Mouse (Mus musculus): ENCODE measurements around the gene Gm21964. TPM values are rescaled to one million over a fixed set of nuclear protein-coding genes. Genes with fewer than 3 reads are reported as not detected.

Gm21964 gene
- polyA plus RNA-seq (2015; fragmentation: Nextera tagmentation; extraction: Ambion mirVana) = not detected in 2 replicates

GRCm38 (mm10) chr8:110100907-110101306, at the start of gene Gm21964:
Gm21964 (plus strand) TSS chr8:110101207.
- no peak within 1 kb of the TSS for H3K27ac ChIP-seq (replicated peaks)
- no peaks in the 10 kb centered on the region for H3K4me1 ChIP-seq (replicated peaks)
- no peak within 1 kb of the TSS for H3K9ac ChIP-seq
- H3K36me3 ChIP-seq = no peaks in the 10 kb centered on the region
- H3K27me3 ChIP-seq = no peaks in the 10 kb centered on the region
- H3K4me2 ChIP-seq = no peak within 1 kb of the TSS
- no peak within 1 kb of the TSS for H3K4me3 ChIP-seq
- ATAC-seq (ENCODE audit: low FRiP score, low read depth) = no peak
- no peaks in the 10 kb centered on the region for H3K9me3 ChIP-seq
- WGBS = 84% methylated on average over 12 of the region's 12 CpGs

DNA sequence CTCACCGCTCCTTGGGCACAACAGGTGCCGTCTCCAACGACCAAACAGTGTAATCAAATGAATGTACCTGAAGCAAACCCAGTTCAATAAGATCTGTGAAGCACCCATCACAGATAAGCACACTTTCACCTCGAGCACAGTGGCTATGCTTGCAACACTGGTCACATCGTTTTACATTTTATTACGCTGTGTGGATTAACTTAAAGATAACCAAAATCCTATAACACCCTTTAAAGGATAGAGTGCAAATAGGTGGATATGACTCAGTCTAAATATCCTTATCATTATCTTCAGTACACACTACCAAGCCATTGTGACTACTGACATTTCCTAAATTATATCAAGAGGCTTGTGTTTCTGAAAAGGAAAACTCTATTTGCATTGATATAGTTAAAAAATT, 49.8 kb upstream of the Gm21964 start:
- no peak overlapping the region for H3K27ac ChIP-seq (replicated peaks)
- H3K4me1 ChIP-seq (replicated peaks) = no peaks in the 10 kb centered on the region
- no peak overlapping the region for H3K9ac ChIP-seq
- no peaks in the 10 kb centered on the region for H3K27me3 ChIP-seq
- no peak overlapping the region for H3K4me3 ChIP-seq
- no peak overlapping the region for H3K4me2 ChIP-seq
- ATAC-seq (ENCODE audit: low FRiP score, low read depth) = no peak
- WGBS = 83% methylated on average over 6 of the region's 6 CpGs
- no peaks in the 10 kb centered on the region for H3K36me3 ChIP-seq
- no peaks in the 10 kb centered on the region for H3K9me3 ChIP-seq

DNA sequence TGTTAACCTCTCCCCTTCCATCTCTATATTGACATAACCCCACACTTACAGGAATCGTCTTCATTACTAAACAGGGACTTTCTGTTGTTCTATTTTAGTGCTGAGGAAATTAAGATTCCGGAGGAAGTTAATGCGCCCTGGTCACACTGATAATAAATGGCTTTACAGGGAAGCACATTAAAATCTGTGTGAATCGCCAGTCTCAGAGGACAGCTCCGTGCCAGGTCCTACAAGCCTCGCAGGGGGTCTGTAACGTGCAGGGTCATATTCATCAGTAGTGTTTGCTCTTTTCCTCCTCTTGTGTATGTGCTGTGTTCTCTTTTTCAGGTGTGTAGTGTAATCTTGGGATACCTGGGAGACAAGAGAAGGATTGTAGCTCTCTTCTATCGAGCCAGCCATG, 42.8 kb upstream of the Gm21964 start:
- 59% methylated on average over 8 of the region's 8 CpGs for WGBS
- H3K36me3 ChIP-seq = no peaks in the 10 kb centered on the region
- H3K9ac ChIP-seq = no peak overlapping the region
- no peak for ATAC-seq (ENCODE audit: low FRiP score, low read depth)
- H3K4me2 ChIP-seq = no peak overlapping the region
- no peaks in the 10 kb centered on the region for H3K27me3 ChIP-seq
- H3K9me3 ChIP-seq = no peaks in the 10 kb centered on the region
- no peak overlapping the region for H3K27ac ChIP-seq (replicated peaks)
- H3K4me1 ChIP-seq (replicated peaks) = no peaks in the 10 kb centered on the region
- no peak overlapping the region for H3K4me3 ChIP-seq

DNA sequence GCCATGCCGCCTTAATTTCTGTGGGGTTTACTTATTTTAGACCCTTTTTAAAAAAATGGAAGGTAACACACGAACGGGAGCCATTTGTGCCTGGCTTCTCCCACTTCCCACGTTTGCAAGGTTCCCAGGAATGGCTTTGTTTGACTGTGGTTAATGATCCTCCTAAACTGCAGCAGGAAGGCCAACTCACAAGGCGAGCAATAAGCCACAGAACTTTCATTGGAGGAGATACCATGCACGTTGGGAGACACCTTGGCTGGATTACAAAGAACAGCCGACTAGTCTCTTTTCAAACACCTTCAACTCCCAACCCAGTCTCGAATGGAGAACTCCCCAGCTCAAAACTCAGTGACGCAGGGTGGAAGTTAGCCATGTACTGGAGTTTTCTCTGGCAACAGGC, 36.8 kb upstream of the Gm21964 start:
- WGBS = 73% methylated on average over 9 of the region's 9 CpGs
- Histone ChIP-seq H3K4me3 (no peak overlapping the region), H3K36me3 (no peaks in the 10 kb centered on the region), H3K27me3 (no peaks in the 10 kb centered on the region), H3K9ac (no peak overlapping the region), H3K4me2 (no peak overlapping the region), H3K4me1 (replicated peaks) (no peaks in the 10 kb centered on the region), H3K27ac (replicated peaks) (no peak overlapping the region), H3K9me3 (no peaks in the 10 kb centered on the region)
- ATAC-seq (ENCODE audit: low FRiP score, low read depth) = no peak

DNA sequence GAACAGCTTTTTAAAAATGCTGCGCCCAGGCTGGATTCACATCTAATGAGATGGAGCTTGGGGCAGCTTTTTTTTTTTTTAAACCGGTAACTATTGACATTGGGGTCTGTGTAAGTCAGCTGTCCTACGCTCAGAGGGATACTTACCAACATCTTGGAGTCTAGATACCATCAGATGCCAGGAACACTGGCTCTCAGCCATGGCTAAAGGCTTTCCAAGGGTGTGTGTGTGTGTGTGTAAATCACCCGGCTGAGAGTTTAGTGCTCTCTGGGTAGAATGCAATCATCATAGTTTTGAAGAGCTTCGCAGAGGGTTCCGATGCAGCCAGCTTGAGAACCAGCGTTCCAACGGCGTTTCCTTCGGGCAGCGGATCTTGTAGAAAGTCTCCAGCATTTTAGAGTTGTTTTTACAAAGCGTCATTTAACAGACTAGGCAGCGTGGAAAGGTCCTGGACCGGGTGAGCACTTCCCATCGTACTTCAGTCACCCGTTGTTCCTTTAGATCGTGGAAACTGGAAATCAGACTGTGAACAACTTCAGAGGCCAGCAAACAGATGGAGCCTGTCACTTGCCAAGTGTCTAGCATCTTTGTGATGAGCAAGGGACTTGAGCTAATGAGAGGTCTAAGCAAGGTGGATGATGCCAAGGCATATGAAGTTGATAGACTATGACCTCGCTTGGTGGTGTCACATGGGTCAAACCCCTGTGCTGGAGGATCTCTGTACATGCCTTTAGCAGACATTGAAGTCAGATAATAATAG, 36.2 kb upstream of the Gm21964 start:
- H3K9ac ChIP-seq = no peak overlapping the region
- H3K27ac ChIP-seq (replicated peaks) = no peak overlapping the region
- H3K36me3 ChIP-seq = no peaks in the 10 kb centered on the region
- H3K4me1 ChIP-seq (replicated peaks) = no peaks in the 10 kb centered on the region
- 92% methylated on average over 18 of the region's 18 CpGs for WGBS
- H3K4me3 ChIP-seq = no peak overlapping the region
- no peaks in the 10 kb centered on the region for H3K27me3 ChIP-seq
- no peaks in the 10 kb centered on the region for H3K9me3 ChIP-seq
- H3K4me2 ChIP-seq = no peak overlapping the region
- no peak for ATAC-seq (ENCODE audit: low FRiP score, low read depth)

- H3K4me3 ChIP-seq = no peak overlapping the region
- no peak overlapping the region for H3K9ac ChIP-seq
- no peak for ATAC-seq (ENCODE audit: low FRiP score, low read depth)
- H3K4me2 ChIP-seq = no peak overlapping the region
- H3K4me1 ChIP-seq (replicated peaks) = no peaks in the 10 kb centered on the region
- no peaks in the 10 kb centered on the region for H3K36me3 ChIP-seq
- H3K27ac ChIP-seq (replicated peaks) = no peak overlapping the region
- H3K9me3 ChIP-seq = no peaks in the 10 kb centered on the region
- H3K27me3 ChIP-seq = no peaks in the 10 kb centered on the region
- WGBS = 92% methylated on average over 4 of the region's 4 CpGs
Measured at GRCm38 (mm10) chr8:110065676-110066075, 35.3 kb upstream of the Gm21964 start.

- Histone ChIP-seq H3K4me3 (no peak overlapping the region), H3K27ac (replicated peaks) (no peak overlapping the region), H3K4me2 (no peak overlapping the region), H3K4me1 (replicated peaks) (no peaks in the 10 kb centered on the region), H3K9me3 (no peaks in the 10 kb centered on the region), H3K36me3 (no peaks in the 10 kb centered on the region), H3K9ac (no peak overlapping the region), H3K27me3 (no peaks in the 10 kb centered on the region)
- ATAC-seq (ENCODE audit: low FRiP score, low read depth) = no peak
- WGBS = 88% methylated on average over 4 of the region's 4 CpGs
Measured at GRCm38 (mm10) chr8:110069706-110070105, 31.3 kb upstream of the Gm21964 start.

DNA sequence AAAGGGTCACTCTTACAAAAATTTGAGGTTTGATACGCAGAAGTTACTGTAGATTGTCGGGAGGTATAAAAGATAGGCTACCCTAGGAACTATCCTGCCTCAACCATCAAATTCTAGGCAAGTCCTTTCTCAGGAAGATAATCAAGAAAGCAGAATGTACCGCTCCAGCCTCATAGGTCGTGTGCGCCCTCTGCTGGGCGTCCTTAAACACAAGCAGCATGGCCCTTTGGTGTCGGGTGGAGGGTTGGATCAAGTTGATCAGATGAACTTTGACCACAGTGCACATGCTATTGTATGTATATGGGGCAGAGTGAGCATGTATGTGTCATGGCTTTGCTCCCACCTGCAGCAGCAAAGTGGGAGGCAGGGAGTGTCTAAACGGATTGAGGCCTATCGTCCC, 29.4 kb upstream of the Gm21964 start:
- Histone ChIP-seq H3K4me2 (no peak overlapping the region), H3K9me3 (no peaks in the 10 kb centered on the region), H3K36me3 (no peaks in the 10 kb centered on the region), H3K9ac (no peak overlapping the region), H3K4me1 (replicated peaks) (no peaks in the 10 kb centered on the region), H3K27me3 (no peaks in the 10 kb centered on the region), H3K27ac (replicated peaks) (no peak overlapping the region), H3K4me3 (no peak overlapping the region)
- WGBS = 18% methylated on average over 9 of the region's 9 CpGs
- 0 out of 2 replicates have a peak, but pooled peaks have one; percentile 45 for ATAC-seq (ENCODE audit: low FRiP score, low read depth)

DNA sequence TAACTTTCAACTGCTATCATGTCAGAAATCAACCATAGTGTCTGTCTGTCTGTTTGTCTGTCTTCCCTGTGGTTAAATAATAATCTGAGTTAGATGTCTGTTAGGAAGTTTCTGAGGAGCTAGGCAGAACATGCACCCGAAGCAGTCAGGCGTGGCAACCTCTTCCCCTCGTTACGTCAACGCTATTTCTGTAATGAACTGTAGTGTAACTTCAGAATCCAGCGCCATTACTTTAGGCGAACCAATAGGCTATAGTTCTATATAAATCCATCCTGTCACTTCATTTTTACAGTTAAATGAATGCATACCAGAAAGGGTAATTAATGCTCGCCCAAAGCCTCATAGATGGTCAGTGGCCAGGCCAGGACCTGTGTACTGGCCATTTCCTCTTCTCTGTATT, 26.5 kb upstream of the Gm21964 start:
- H3K27ac ChIP-seq (replicated peaks) = no peak overlapping the region
- H3K9me3 ChIP-seq = no peaks in the 10 kb centered on the region
- H3K27me3 ChIP-seq = peaks cover 5% of the 10 kb centered on the region; the same call in 1 of the 2 replicates
- H3K9ac ChIP-seq = no peak overlapping the region
- WGBS = 85% methylated on average over 8 of the region's 8 CpGs
- H3K36me3 ChIP-seq = no peaks in the 10 kb centered on the region
- no peak overlapping the region for H3K4me3 ChIP-seq
- 0 out of 2 replicates have a peak, but pooled peaks cover 3% of the 10 kb centered on the region for H3K4me1 ChIP-seq (replicated peaks)
- ATAC-seq (ENCODE audit: low FRiP score, low read depth) = no peak
- no peak overlapping the region for H3K4me2 ChIP-seq

GRCm38 (mm10) chr8:110079282-110080221, 21.5 kb upstream of the Gm21964 start, which contains the start of gene Zfp612:
Zfp612 (plus strand) TSS chr8:110079746.
- peak within 1 kb of the TSS; percentile 91 for H3K4me2 ChIP-seq
- H3K4me1 ChIP-seq (replicated peaks) = peaks cover 23% of the 10 kb centered on the region
- H3K27me3 ChIP-seq = peaks cover 5% of the 10 kb centered on the region; the same call in 1 of the 2 replicates
- WGBS = 7% methylated on average over 54 of the region's 54 CpGs
- H3K4me3 ChIP-seq = peak within 1 kb of the TSS; percentile 75
- H3K9ac ChIP-seq = peak within 1 kb of the TSS; percentile 75
- ATAC-seq (ENCODE audit: low FRiP score, low read depth) = peak; percentile 95
- no peaks in the 10 kb centered on the region for H3K9me3 ChIP-seq
- H3K36me3 ChIP-seq = peaks cover 12% of the 10 kb centered on the region
- peak within 1 kb of the TSS; percentile 67 for H3K27ac ChIP-seq (replicated peaks)

DNA sequence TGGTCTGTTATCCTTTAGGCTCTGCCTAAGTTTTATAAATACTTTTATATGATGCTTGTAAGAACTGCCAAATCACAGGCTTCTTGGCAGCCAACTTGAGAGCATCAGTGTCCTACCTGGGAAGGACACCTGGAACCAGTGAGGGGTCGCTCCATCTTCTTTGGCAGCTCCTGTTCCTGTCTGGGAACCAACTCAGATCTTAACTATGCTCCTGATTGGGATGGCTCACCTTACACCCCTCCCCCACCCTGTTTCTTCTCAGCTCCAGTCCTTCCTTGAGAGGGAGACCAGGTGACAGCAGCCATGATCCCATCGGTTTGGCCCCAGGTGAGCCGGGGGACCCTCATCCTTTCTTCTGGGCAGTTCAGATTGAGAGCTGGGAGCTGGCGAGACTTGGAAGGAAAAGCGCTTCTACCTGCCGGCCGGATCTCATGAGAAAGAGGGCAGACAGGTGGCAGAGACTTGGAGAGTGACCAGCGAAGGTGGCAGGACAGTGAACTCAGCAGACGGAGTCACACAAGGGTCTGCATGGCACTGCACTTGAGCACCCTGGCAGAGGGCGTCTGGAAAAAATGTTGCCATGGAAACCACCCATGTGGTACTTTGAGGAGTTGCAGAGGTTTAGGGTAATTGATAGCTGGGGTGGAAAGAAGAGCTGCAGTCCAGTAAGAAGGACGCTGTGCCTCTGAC, 18.4 kb upstream of the Gm21964 start:
- no peak for ATAC-seq (ENCODE audit: low FRiP score, low read depth)
- H3K36me3 ChIP-seq = peaks cover 40% of the 10 kb centered on the region
- no peak overlapping the region for H3K4me2 ChIP-seq
- no peak overlapping the region for H3K4me3 ChIP-seq
- no peaks in the 10 kb centered on the region for H3K9me3 ChIP-seq
- 79% methylated on average over 11 of the region's 11 CpGs for WGBS
- H3K27ac ChIP-seq (replicated peaks) = no peak overlapping the region
- H3K27me3 ChIP-seq = peaks cover 3% of the 10 kb centered on the region; the same call in 1 of the 2 replicates
- peaks cover 23% of the 10 kb centered on the region for H3K4me1 ChIP-seq (replicated peaks)
- H3K9ac ChIP-seq = no peak overlapping the region
